Mouse (Mus musculus) adrenal gland, adult 8-10 months (tissue): ENCODE data around the gene Apoc4. TPM values are rescaled to one million over a fixed set of nuclear protein-coding genes. Genes with fewer than 3 reads are reported as not detected.

ENCODE experiments used
- DNase-seq: peaks from one replicate; pipeline ENCODE4 v3.0.0; 2022
- total RNA-seq, 4 experiments: library from RNA; stranded (reverse); gene quantifications; 2 replicates each; pipeline ENCODE4 v1.2.4; 2022

Apoc4 gene
- 100 to 1,000 TPM in 2 of 4 experiments, 10 to 100 TPM in 2; 48.6 to 249 (median 89.6) TPM for total RNA-seq

- DNase-seq: peak; percentile 88
These were observed at the start of gene Apoc4, which contains the start of gene Gm44805 for GRCm38 (mm10) chr7:19681202-19681694. TSS of gene Apoc4 (minus strand) at chr7:19681479. TSS of gene Gm44805 (minus strand) at chr7:19681423.

- no peak for DNase-seq
These were observed 45.3 kb upstream of the Apoc4 start for GRCm38 (mm10) chr7:19726541-19726940.

GRCm38 (mm10) chr7:19724167-19724566 lies 42.9 kb upstream of the Apoc4 start:
- no peak for DNase-seq

GRCm38 (mm10) chr7:19722754-19723195 lies 41.5 kb upstream of the Apoc4 start:
- no peak for DNase-seq

GRCm38 (mm10) chr7:19719200-19719599 lies 37.9 kb upstream of the Apoc4 start:
- no peak for DNase-seq

GRCm38 (mm10) chr7:19718297-19718952 lies 37.1 kb upstream of the Apoc4 start:
- no peak for DNase-seq

GRCm38 (mm10) chr7:19717346-19717745 lies 36.1 kb upstream of the Apoc4 start:
- DNase-seq: no peak

GRCm38 (mm10) chr7:19716822-19717221 lies 35.5 kb upstream of the Apoc4 start:
- DNase-seq: no peak

GRCm38 (mm10) chr7:19716055-19716682 lies 34.9 kb upstream of the Apoc4 start:
- DNase-seq: no peak

- peak; percentile 100 for DNase-seq
These were observed 34.2 kb upstream of the Apoc4 start, which contains the start of gene Tomm40 for GRCm38 (mm10) chr7:19715239-19716054. TSS of gene Tomm40 (minus strand) at chr7:19715438.

GRCm38 (mm10) chr7:19714836-19715235 lies 33.6 kb upstream of the Apoc4 start:
- no peak for DNase-seq

GRCm38 (mm10) chr7:19713598-19713997 lies 32.3 kb upstream of the Apoc4 start:
- no peak for DNase-seq

GRCm38 (mm10) chr7:19713196-19713595 lies 31.9 kb upstream of the Apoc4 start:
- no peak for DNase-seq

GRCm38 (mm10) chr7:19712414-19712813 lies 31.1 kb upstream of the Apoc4 start:
- DNase-seq: no peak

- no peak for DNase-seq
These were observed 29.4 kb upstream of the Apoc4 start for GRCm38 (mm10) chr7:19710650-19711049.

GRCm38 (mm10) chr7:19705271-19705670 lies 24.0 kb upstream of the Apoc4 start:
- no peak for DNase-seq

- no peak for DNase-seq
These were observed 23.2 kb upstream of the Apoc4 start for GRCm38 (mm10) chr7:19704475-19704874.

- DNase-seq: no peak
These were observed 21.7 kb upstream of the Apoc4 start for GRCm38 (mm10) chr7:19702859-19703555.

GRCm38 (mm10) chr7:19701069-19701761 lies 19.9 kb upstream of the Apoc4 start:
- peak; percentile 67 for DNase-seq

- DNase-seq: no peak
These were observed 19.2 kb upstream of the Apoc4 start for GRCm38 (mm10) chr7:19700299-19701068.

GRCm38 (mm10) chr7:19699827-19700148 lies 18.5 kb upstream of the Apoc4 start:
- no peak for DNase-seq
